Mouse (Mus musculus) thymus, adult 2 months (tissue): Measurements from ENCODE around the gene Nme7.

Source experiments
- CTCF ChIP-seq: fragments of 200-500 bp; IDR thresholded peaks from 2 replicates; pipeline ENCODE4 v1.5.1; 2012; ENCODE audit warnings: mild to moderate bottlenecking, control low read depth, low read length, moderate library complexity, borderline replicate concordance; ENCODE audit not compliant: control insufficient read depth, poor library complexity, insufficient read depth; ENCODE audit errors: extremely low read depth
- POLR2A ChIP-seq: fragments of 200-500 bp; IDR thresholded peaks from 2 replicates; pipeline ENCODE4 v1.6.1; 2012; ENCODE audit warnings: mild to moderate bottlenecking, low read length, control low read depth, moderate library complexity; ENCODE audit not compliant: control insufficient read depth, poor library complexity, insufficient read depth; ENCODE audit errors: extremely low read depth

DNA sequence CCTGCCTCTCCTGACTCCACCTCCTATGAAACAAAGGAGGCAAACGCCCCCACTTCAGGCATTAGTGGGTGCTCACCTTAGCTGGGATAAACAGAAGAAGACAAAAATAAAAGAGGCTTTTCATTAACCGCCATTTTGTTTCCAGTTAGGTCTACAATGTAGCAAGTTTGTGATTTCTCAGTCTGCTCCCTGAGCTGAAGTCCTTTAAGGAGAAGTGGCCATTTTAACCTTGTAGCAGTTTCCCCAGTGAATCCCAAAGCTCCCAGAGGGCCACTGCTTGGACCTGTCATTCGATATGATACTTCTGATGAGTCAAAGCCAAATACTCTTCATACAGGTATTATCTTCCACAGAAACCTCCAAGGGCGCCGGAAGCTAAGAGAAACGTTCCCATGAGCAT, 143.6 kb downstream of the Nme7 start:
- TF ChIP-seq CTCF = no peak
- no peak for TF ChIP-seq POLR2A
